Comparison of ENCODE assay signal across 1 mouse cellular context in the genomic region with DNA sequence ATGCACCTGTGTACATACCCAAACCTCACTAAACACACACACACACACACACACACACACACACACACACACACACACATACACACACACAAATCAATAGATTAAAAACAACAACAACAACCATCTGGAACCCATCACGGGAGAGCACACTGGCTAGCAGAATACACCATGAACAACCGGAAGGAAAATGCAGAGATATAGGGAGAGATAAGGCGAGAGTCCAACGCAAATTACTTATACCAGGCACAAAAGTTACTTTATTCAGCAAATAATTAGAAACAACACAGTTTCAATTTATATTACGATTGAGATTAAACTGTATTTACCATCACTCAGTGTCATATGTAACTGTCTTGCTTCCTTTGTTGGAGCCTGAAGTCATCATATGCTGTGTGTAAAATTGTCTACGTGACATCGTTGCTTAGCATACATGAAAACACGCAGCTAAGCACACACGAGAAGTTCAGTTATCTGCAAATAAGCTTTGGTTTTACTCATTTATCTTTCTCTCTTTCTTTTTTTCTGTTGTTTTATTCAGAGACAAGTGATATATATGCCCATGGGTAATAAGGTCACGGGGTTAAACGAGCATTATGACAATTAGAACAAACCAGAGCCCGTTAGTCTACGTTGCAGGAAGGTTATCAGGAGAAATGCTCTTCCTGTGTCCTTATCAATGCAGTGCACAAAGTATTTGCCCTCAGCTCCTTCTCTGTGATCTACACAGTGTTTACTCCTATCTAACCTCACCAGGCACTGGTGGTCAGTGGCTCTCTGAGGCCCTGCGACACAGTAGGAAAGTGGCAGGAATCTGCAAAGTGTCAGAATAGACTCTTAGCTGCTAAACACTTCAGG.
TF ChIP-seq lines count a peak whose summit lies in the region.

No protein-coding gene starts in this region.

TF ChIP-seq in MEL, 35 proteins besides CTCF, POLR2A, EP300 and RAD21 (continued from another document):
- no peak for TF ChIP-seq GABPA (IDR thresholded peaks at IDR 0.05; ENCODE audit: low read depth, low read length)
- TF ChIP-seq CHD1 (IDR thresholded peaks at IDR 0.05; ENCODE audit: low read depth, low read length), result no peak
- TF ChIP-seq ZC3H11A (IDR thresholded peaks at IDR 0.05; ENCODE audit: low read depth, low read length), result no peak
- TF ChIP-seq GATA1 (IDR thresholded peaks at IDR 0.05; ENCODE audit: low read depth, low read length), result peak; percentile 100
